Mouse (Mus musculus): ENCODE measurements around the gene Adarb2.

GRCm38 (mm10) chr13:8457831-8458230 is 255.2 kb downstream of the Adarb2 start:
- no peak for TF ChIP-seq CTCF (IDR thresholded peaks at IDR 0.05; ENCODE audit: borderline replicate concordance, insufficient read depth, low read depth, low read length)
- no peak for TF ChIP-seq POLR2A (IDR thresholded peaks at IDR 0.05; ENCODE audit: borderline replicate concordance, insufficient read depth, low read length)
